Mouse (Mus musculus) E14TG2a.4 (cell line): Measurements from ENCODE around the gene Tctn3.

Experiments
- CTCF ChIP-seq: conservative IDR thresholded peaks from 2 replicates; pipeline ENCODE4 v1.5.1; 2014; ENCODE audit warnings: low read length
- NANOG ChIP-seq: IDR thresholded peaks from 2 replicates; pipeline ENCODE4 v1.6.1; 2014; ENCODE audit warnings: borderline replicate concordance, low read length, mixed read lengths
- POU5F1 ChIP-seq: IDR thresholded peaks from 2 replicates; pipeline ENCODE4 v1.6.1; 2014; ENCODE audit warnings: low read length, borderline replicate concordance

DNA sequence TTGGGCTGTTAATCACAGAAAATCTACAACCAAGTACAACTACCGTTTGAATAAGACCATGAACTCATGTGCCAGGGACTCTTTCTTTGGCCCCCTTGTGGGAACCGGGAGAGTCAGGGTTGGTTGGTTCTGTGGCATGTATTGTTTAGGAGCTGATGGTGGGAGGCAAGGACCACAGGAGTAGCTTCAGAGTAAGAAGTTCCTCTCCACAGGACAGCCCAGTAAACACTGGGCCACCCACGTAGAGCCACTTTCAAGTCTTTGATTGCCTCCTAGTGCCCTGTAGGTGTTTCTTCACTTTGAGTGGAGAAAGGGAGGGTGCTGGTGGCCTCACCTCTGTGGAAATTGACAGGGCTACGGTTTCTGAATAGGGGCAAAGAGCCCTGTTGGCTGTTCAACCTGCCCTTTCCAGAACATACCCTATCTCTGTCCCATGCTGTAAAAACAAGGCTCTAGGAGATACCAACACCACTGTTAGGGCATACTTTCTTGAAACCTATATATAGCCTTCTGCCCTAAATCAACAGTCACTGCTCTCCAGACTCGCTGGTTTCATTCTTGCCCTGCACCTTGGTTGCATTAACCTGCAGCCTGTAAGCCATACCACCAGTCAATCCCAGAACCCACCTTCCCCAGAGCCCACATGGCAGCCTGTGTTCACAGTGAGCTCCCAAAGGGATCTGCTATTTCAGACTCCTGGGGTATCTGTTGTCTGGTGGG is 63.1 kb downstream of the Tctn3 start:
- no peak for TF ChIP-seq CTCF
- TF ChIP-seq NANOG: peak; percentile 27; the same call in 1 of the 2 replicates
- TF ChIP-seq POU5F1: no peak
